Mouse (Mus musculus): Measurements from ENCODE around the gene 1810009J06Rik.
"Not testable (repeated sequence)": the region's sequence is repeated elsewhere in the genome, so short reads cannot be mapped to it uniquely, and the experiment has no call there.

1810009J06Rik gene

DNA sequence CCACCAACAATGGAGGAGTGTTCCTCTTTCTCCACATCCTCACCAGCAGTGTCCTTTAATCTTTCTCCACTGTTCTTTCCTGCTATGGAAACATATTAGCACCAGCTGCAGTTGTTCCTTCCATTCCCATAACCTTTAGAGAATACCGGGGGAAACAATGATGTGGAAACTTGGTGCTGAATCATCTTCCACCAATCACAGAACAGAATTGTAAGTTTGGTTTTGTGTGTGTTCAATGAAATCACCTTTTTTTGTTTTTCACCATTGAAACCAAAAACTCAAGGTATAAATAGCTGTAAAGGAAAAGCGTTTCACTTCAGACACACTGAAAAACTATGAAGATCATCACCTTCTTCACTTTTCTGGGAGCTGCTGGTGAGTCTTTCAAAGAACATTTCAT lies at the start of gene 1810009J06Rik:
TSS of gene 1810009J06Rik (plus strand) at position 301 of the 400 bp plus-strand sequence.
- not testable (repeated sequence) for DNase-seq (ENCODE audit: low spot score)

DNA sequence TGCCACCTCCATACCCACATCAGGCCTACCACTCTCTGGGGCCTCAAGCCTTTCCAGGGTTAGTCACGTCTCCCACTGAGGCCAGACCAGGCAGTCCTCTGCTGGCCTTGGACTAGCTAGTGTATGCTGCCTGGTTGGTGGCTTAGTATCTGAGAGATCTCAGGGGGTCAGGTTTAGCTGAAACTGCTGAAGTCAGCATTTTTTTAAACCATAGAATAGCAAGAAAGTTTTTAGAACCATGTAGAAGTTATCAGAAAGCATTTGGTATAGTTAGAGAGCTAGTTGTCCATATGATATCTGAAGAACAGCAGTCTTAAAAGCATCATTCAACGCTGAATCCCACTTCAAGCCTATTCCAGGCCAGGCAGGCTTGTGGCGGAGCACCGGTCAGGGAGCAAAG lies 44.6 kb upstream of the 1810009J06Rik start:
- DNase-seq (ENCODE audit: low spot score), result no peak

DNA sequence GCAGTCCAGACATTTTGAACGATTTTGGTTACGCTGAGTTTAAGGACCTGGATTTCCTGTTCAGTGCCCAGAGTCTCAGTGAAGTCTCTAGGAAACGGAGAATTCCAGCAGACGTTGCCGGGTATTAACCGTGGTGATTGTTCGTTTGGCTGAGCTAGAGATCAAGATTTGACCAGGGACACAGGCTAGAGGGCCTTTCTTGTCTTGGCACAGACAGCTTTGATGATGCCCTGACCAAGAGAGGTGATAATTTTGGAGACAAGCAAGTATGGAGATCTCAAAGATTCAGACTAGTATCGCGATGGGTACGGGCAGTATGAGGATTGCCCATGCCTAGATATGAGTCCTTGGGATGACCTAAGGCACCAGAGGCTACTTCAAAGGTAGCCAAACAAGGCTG lies 24.1 kb upstream of the 1810009J06Rik start, which contains the start of gene 1700074P13Rik:
TSS of gene 1700074P13Rik (minus strand) at position 101 of the 400 bp plus-strand sequence.
- DNase-seq (ENCODE audit: low spot score), result no peak

DNA sequence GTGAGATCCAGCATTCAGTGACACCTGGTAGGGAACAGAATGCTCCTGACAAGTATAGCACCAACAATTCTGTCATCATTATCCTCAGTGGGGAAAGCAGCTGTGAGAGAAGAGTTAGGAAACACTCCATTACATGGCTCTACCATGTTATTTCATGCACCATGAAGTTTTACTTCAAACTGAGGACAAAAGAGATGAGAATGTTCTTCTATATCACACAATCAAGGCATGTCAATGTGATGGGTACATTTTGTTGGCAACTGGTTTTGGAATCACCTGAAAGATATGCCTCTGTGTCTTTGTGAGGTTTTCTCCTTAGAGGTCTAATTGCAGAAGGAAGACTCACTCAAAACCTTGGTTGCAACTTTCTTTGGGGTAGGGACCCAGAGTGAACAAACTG lies 12.8 kb upstream of the 1810009J06Rik start, which contains the start of gene Gm4744:
TSS of gene Gm4744 (minus strand) at position 101 of the 400 bp plus-strand sequence.
- no peak for DNase-seq (ENCODE audit: low spot score)

DNA sequence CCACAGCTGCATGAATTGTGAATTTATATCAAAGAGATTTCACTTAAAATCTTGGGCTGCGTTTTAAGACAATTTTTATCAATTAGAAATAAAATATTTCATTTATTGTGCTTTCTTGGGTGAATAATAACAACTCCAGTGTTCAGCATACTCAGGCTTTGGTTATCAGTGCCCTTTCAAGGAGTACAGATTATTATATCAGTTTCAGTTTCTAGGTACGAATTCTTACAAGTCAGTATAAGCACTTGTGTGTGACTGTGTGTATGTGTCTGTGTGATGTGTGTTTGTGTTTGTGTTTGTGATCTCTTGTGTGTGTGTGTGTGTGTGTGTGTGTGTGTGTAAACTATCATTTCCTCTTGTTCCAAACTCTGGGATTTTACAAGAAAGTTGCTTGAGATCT lies 10.8 kb upstream of the 1810009J06Rik start:
- DNase-seq (ENCODE audit: low spot score), result no peak

DNA sequence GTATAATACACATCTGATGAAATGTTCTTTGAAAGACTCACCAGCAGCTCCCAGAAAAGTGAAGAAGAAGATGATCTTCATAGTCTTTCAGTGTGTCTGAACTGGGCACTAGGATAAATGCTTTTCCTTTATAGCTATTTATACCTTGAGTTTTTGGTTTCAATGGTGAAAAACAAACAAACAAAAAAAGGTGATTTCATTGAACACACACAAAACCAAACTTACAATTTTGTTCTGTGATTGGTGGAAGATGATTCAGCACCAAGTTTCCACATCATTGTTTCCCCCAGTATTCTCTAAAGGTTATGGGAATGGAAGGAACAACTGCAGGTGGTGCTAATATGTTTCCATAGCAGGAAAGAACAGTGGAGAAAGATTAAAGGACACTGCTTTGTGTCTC lies 34.8 kb downstream of the 1810009J06Rik start, which contains the start of gene Gm2663:
TSS of gene Gm2663 (minus strand) at position 101 of the 400 bp plus-strand sequence.
- not testable (repeated sequence) for DNase-seq (ENCODE audit: low spot score)

DNA sequence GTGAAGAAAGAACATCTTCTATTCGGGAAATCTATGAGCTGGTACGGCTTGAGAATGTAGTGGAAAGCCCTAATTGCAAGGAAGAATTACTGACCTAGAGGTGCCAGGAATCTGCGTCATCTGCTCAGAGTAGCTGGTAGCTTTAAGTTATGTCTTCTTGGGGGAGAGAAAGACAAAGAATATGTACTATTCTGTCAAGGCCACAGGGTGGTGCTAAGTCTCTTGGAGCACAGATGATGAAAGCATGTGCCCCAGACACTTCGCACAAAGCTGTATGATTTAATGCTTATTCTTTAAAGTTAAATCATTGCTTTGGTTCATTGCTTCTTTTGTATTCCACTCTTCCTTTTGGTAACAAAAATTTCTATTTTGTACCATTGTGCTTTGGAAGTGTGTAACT lies 50.5 kb downstream of the 1810009J06Rik start:
- DNase-seq (ENCODE audit: low spot score), result no peak
